Mouse (Mus musculus) bone marrow macrophage, adult 2 months (primary cell): ENCODE measurements around the gene Ptpro.

Experiments
- CTCF ChIP-seq: IDR thresholded peaks from 2 replicates; pipeline ENCODE4 v1.5.1; 2012; ENCODE audit warnings: low read depth, mild to moderate bottlenecking, low read length, moderate library complexity
- POLR2A ChIP-seq: IDR thresholded peaks from 2 replicates; pipeline ENCODE4 v1.6.1; 2012; ENCODE audit warnings: mild to moderate bottlenecking, low read depth, low read length, borderline replicate concordance

DNA sequence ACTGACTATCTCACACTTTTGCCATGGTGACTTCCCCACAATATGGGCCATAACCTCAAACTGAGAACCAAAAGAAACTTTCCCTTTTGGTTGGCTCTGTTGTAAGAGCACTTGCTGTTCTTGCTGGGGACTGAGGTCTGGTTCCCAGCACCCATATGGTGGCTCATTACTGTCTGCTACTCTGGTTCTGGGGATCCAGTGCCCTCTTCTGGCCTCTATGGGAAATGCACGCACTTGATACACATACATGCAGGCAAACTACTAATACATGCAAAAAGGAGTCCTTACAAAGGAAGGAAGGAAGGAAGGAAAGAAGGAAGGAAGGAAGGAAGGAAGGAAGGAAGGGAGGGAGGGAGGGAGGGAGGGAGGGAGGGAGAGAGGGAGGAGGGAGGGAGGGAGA is 8.9 kb downstream of the Ptpro start:
- TF ChIP-seq POLR2A (no peak), CTCF (no peak)
